Mouse (Mus musculus): Measurements from ENCODE around the gene Atp2c1.
A peak's percentile ranks its signal among the peaks of the same experiment; 100 is the strongest.

The Atp2c1 gene

DNA sequence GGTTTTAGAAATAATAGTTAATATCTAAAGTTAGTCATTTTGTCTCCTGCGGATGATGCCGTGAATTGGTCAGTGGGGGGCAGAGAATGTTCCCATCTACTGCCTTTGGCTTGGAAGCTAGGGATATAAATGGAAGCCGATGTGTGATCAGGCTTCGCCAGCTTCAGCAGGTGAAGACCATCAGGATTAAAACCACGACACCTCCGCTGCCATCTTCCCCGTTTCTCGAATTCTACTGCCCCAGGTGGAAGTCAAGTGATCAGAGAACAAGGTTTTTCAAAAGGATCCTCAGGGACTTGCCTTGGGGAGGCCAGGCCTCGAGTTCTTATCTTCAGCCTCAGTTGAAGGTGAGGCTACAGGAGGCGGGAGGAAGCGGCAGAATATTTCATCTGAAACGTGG lies at the start of gene Atp2c1:
Gene Atp2c1 (minus strand): TSS at position 101 of the 400 bp plus-strand sequence.
- no peak for DNase-seq

DNA sequence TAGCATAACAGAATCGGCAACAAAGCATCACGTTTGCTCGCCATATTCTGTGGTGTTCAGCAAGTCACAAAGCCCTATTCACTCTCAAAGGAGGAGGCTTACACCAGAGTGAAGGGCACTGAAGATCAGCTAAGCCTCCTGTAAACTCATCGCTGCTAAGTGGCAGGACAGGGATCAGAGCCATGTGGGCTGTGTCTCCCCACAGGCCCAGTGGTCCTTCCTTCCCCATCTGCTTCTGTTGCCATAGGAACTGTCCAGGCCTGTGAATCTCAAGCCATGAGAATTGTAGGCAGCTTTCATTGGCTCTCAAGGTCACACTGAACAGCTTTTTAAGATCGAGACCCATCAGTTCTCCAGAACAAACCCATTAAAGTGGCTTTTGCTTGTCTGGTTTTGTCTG lies 30.3 kb upstream of the Atp2c1 start:
- no peak for DNase-seq

DNA sequence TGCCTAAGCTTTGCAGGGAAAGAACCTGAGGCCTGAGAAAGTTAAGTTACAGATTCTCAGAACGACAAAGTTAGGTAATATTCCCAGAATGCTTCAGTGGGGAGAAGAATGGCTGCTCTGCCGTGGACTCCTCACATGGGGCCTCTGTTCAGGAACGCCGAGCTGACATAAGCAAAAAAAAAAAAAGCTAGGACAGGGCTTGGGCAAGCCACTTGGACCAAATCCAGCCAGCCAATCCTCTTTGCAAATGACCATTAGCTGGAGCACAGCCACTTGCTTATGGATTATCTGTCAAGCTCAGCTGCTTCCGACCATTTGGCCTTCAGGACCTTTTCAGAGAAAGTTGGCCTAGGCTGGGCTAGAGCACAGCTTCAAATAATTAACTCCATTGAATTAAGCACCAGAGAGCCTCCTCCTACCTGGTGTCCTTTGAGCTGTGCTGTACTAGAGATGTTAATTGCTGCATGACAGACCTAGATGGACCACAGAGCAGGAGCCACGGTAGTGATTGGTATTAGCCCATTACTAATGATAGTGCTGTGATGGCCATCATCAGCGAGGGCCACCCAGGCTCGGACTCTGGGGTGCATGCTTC lies 29.1 kb upstream of the Atp2c1 start:
- no peak for DNase-seq

DNA sequence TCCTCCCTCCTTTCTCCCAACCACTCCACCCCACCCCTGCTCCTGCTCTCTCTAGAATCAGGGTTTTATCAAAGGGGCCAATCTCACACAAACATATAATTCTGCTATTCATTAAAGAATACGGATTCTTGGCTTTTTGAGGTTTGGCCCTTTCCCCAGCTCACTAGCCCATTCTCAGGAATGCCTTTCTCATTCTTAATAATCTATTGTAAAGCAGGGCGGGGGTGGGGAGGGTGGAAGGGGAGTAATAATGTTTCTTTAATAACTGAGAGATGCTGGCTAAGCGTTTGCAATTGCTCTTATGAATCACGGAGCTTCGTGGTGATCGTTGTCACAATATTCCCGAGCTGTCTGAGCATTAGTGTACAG lies 27.3 kb upstream of the Atp2c1 start:
- no peak for DNase-seq

DNA sequence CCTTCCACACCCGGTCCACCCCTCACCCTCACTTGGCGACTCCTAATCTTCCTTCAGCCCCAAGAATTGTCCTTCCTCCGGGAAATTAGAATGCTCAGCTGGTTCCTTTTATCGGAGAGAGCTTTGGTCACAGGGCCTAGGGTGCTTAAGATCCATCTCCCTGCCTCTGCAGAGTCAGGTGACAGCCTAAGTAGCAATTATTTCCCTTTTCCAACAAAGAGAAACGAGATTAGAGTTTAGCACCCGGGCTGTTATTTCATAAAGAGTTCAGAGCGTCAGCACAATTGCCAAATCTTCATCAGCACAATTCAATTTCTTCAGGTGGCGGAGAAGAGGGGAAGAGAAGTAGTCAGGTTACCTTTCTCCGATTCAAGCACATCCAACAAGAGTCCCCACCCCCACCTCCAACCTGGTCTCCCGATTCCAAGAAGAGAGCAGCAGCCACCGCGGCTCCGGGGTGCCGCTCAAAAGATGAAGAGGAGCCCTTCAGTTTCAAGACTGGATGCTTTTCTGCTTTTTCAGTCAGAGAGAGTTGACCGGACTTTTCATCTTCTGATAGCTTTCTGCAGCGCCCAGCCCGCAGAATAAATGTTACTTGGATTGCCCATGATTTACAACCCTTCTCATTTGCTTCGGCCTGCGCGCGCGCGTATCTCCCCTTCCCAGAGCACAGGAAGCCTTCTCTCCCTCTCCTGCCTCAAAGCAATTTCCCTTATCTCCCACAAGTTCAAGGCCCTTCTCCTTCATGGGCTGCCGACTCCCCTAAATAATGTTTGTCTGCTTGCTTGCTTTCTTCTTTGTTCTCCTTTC lies 26.7 kb upstream of the Atp2c1 start:
- DNase-seq = no peak

DNA sequence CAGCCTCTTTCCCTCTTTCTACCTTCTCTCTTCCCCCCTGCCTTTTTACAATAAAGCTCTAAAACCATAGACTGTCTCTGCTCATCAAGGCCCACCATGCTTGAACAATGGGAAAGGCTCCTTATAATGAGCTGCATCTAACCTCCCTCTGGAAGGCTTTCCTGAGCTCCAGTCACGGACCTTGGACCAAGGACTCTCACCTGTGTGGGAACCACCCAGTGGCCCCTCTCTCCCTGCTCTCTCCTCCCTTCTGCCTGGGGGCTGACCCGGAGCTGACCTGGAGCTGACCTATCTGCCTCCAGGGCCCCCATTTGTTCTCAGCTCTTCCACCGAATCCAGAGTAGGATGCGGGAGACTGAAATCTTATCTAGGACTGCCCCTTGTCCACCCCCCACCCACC lies 24.3 kb upstream of the Atp2c1 start:
- no peak for DNase-seq

DNA sequence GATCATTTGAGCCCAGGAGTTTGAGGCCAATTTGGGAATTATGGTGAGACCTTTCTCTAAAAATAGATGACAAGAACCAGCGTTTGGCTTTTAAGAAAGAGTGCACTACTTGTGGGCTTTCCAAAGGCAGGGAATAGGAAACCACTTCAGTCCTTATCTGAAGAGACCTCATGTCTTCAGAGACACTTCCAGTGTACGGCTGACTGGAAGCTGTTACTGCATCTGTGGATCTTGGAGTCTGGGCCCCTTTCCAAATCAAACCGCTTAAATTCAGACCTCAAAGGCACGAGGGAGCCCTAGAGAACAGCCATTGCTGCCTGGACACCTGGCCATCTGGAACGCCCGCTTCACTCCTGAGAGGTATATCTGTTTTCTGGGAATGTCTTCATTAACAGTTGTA lies 22.0 kb upstream of the Atp2c1 start:
- no peak for DNase-seq

DNA sequence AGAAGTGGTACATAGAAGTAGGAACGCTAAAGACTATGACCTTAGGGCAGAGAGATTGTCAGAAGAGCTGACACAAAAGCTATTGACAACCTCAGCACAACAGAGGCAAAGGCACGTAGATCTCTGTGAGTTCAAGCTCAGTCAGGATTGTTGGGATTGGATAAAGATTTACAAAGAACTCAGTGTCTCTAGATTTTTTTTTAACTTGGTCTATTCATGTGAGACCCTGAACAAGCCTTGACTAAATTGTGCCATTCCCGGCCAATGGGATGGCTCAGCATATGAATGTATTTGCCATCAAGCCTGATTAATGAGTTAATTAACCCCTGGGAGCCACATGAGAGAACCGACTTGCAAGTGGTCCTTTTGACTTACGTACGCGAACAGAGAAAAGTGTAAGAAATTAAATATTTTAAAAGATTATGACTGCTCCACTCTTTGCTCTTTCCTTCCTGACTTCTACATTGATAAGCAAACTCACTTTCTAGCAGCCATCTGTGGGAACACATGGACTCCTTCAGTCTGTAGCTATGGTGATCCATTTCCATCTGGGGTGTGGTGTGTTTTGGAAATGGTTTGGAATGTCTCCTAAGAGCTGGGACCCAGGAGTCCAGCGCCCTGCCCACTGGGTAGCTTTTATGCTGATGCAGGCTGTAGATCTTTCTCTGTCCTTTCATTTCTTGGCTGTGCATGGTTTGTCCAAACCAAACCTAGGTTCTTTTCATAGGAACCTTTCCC lies 17.1 kb upstream of the Atp2c1 start:
- DNase-seq = no peak

DNA sequence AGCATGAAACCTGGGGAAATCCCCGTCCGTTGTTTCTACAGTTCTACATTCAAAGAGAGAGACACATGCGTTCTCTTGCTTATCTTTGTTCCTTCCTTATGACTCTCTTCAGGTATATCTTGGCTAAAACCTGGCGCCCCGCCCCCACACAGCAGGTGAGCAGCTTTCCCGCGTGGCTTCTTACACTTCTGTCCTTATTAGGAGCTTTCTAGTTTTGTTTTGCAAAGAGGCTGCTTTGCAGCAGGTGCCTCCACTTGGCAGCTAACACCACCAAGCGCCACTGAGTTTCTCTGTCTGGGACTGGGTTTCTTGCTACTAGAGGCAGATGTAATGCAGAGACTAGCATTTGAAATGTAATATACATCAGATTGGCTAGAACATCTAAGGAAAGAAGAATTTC lies 10.4 kb upstream of the Atp2c1 start:
- no peak for DNase-seq

DNA sequence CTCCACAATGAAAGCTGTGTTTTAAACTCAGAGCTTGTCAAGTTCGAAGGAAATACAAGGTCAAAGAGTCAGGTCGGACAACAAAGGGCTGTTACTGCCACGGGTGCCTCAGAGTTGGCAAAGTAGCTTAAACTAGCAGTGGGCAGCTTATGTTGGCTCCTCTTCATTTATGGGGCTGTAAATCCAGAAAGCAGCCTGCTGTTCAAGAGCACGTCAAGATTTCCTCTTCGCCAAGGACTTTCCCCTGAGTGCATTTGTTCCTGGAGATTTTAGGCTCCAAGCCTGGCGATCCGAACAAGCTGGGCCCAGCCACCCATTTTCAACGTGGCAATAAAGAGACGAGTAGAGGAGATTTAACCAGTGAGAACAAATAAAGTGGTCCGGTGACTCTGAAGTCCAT lies 9.8 kb upstream of the Atp2c1 start:
- DNase-seq = no peak

DNA sequence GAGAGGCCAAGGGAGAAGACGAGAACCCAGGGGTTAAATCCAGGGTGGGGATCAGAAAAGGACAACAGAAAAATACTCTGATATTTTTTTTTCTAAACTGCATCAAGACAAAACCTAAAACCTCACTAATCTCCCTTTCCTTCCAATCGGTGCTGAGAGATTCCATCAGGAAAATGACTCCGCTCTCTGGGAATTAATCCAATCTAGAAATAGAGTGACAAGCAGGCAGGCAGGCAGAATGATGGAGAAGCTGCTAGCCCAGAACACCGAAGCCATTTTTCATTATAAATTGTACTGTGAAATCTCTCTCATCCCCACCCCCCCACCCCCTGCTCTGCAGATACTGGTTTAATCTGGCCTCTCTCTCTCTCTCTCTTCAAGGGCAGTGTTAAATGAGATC lies 1.8 kb downstream of the Atp2c1 start:
- no peak for DNase-seq

DNA sequence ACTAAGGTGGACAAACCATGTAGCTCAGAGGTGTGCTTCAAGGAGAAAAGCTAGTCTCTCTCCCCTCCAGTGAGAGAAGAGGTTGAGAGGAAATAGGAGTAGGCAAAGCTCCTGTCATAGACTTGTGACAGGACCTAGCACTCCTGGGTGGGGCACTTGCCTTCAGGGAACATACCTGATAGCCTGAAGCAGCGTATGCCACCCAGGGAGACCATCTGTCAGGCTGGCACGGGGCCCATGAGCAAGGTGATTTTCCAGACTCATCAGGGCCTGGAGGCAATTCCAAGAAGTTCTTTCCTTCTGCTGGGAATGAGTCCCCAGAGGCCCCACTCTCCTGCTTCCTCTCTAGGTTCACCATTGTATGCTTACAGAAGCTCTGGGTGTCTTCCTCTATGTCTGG lies 4.1 kb downstream of the Atp2c1 start:
- no peak for DNase-seq

DNA sequence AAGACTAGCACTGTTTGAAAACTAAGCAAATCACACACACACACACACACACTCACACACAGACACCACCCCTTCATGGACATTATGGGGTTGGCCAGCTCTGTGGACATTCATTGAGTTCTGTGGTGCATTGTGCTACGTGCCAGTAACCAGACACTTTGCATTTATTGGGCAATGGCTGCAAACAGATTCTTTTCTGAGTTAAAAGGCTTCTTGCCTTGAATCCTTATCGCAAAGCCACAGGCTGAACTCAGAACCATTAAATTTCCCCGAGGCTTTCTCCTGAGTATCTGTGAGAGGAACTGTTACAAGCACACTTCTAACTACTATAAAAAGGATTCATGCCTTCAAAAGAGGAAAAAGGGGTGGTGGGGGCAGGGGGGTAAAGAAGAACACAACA lies 5.1 kb downstream of the Atp2c1 start:
- no peak for DNase-seq

DNA sequence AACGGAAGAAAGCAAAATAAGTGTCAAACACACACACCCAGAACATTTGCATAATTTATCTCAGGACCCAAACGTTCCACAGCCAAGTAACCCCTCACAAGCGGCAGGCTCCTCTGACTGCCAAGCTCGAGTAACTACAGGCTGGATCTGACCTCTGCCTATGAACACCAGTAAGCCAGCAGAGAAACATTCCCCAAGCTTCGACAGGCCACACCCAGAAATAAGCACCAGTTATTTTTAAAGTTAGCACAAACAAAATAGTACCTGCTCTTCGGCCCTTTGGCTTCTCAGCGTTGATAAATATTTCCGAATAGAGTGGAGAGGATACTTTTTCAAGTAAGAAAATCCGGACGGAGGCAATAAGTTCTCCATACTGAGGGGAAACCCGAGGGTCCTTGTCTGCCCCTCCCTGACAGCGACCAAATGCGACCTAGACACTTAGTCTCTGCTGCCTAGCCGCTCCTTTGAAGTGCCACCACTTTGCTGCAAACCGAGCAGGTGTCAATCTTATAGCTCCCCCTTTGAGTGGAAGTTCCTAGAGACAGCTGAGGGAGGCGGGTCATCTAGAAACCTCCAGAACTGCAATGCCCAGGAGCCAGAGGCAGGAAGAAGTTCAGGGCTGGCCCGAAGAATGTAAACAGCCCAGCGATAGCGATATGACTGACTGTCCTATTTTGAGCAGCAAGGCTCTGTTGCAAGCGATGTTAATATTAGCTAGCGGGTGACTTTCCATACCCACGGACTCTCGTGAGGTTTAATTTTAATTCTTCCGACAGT lies 6.2 kb downstream of the Atp2c1 start:
- DNase-seq = no peak

DNA sequence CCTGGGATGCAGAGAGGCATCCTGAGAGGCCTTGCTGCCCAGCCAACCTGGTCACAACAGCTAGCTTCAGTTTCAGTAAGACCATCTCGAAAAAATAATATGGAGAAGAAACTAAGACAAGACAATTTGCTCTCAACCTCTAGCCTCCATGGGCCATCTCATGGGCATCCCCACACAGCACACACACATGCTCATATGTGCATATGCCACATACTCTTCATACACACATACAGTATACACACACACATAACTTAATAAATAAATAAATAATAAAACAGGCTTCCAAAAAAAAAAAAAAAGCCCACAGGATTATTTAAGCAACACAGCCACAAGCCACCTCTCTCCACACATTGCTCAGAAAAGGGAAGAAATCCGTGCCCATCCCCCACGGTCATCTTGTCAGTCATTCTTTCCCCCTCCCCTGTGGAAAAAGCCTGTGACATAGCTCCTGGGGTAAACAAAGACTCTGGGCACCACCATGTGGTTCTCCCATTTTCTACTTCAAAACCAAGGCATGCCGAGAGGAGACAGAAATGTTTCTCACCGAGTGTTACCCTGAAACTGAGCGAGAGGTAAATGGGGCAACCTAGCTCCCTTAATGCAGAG lies 7.7 kb downstream of the Atp2c1 start:
- no peak for DNase-seq

DNA sequence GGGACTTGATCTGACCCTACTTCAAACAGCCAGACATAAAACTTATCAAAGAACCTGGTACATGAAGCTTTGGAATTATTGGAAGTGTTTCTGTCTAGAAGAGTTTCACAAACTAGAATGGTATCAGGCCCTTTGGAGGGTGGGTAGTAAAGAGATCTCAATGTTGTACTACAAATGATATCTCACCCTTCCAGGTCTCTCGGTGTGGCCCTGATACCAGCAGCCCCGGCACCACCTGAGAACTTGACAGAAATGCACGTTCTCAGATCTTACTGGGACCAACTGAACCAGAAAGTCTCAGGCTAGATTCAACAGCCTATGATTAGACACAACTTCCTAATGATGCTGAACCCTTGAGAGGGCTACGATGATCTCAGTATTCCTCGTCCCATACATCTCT lies 23.4 kb downstream of the Atp2c1 start:
- DNase-seq = no peak

DNA sequence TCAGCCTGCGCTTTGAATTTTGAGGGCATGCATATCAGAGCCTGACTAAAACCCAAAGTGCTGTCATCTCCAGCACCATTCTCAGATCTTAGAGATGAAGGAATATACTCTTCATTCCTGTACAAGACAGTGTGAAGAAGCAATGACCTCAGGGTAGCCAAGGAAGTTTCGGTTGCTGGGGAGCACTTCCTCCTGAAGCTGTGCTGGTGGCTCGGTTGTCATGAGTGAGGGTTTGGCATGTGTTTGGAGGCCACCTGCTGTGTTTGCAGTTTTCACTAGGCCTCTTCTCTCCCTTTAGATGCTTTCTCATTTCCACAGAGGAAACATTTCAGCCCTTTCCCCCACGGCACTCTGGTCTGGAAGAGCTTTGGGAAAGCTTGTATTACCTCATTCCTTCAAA lies 24.7 kb downstream of the Atp2c1 start:
- no peak for DNase-seq

DNA sequence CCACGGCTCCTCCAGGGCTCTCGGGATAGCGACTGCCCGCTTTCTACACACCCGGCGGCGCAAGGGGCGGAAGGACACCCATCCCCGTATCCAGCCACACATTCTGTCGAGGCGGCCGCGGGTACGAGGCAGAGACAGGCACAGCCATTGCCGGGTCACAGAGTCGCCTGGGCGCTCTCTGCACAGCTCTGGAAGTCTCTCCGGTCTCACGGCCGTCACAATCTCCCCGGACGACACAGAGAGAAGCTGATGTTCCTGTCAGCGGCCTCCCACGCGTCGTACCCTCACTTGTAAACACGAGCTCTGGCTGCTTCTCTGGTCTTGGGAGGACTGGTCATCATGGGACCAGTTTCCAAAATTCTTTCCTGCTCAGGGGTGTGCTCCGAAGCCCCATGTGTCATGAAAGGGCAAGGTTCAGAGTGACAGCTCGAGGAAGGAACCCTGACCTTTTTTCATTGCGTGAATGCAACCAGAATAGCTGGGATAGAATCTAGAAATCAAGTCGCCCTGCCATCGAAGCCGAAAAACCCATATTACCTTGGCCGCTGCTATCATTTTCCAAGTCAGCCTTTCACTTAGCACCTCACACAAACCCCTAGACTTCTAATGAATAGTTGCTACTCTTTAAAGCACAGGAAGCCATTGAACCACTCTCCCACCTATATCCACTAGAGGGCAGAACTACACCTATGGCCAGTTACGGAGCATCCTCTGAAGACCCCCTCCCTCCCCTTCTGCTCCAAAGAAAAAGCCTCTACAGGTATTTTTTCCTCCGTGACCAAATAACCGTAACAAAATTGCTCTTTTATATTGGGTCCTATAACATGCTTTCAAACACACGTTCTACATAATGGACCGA lies 31.6 kb downstream of the Atp2c1 start:
- DNase-seq = peak; percentile 37

DNA sequence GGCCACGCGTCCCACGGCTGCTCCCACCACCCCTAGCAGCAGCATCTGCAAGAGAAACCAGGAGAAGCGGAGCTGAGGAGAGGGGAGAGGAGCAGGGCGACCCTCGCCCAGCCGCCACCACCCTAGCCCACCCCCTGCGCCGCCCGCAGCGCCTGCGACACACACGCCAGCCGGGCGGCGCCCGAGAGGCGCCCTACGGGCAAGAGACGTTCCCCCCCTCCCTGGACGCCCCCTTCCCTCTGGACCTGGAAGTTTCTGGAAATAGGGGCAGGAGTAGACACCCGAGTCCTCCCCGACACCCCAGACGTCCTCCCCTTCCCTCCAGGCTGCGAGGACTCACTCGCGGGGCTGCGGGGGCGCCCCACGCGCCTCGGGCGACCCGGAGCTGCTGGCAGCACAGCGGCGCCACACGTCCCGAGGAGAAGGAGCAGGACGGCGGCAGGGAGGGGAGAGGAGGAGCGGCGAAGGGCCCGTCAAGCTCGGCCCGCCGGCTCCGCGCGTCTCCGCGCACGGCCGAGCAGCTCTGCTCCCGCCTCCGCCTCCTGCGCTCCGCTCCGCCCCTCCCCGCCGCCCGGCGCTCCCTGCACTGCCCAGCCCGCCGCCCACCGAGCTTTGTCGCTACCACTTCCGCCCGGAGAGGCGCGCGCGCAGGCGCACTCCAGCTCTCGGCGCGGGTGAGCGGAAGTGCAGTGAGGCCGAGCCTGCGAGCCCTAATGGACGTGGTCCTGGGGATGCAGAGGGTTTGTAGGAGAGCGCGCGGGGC lies 32.4 kb downstream of the Atp2c1 start:
- DNase-seq = peak; percentile 97

DNA sequence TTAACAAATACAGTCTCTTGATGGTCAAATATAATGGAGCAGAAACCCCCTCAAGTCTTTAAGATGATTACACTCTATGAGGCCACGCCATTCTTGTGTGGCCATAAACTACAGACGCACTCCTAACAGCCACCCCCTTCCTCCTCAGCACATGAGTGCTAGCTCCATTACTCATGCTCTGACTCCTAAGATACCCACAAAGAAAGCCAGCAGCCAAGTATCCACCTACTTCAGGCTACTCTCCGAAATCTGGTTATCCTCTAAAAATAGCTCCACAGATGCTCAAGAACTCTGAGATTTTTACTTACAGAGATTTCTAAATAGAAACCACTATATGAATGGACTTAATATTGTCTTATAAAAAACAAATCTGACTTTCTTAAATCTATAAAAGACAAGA lies 34.4 kb downstream of the Atp2c1 start:
- no peak for DNase-seq

DNA sequence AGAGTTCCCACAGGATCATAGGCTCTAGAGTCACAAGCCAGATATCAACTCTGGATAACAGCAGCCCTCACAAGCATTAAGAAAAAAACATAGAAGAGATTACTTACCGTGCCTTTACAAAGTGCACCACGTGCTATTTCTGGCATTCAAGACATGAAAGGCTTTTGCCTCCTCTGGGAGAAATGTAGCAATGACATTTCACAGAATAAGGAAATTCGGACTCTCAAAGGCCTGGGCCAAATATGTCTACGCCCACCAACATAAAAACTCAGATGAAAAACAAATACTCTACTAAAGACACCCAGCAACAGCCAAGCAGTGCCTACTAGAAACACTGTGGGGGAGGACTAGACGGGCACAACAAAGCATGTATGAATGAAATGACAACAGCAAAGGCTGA lies 38.8 kb downstream of the Atp2c1 start:
- DNase-seq = no peak
